Mouse (Mus musculus): ENCODE measurements around the gene Agtr1a.

- TF ChIP-seq TAL1 (IDR thresholded peaks at IDR 0.05; ENCODE audit: low read length): no peak
- no peak for TF ChIP-seq GATA1 (IDR thresholded peaks at IDR 0.05; ENCODE audit: low read length)
Observed at GRCm38 (mm10) chr13:30400621-30401020, 64.4 kb downstream of the Agtr1a start.
